Mouse (Mus musculus) urinary bladder, adult 2 months (tissue): ENCODE measurements around the gene Sla2. TPM values are rescaled to one million over a fixed set of nuclear protein-coding genes. Genes with fewer than 3 reads are reported as not detected.
"Not testable (repeated sequence)": the region's sequence is repeated elsewhere in the genome, so short reads cannot be mapped to it uniquely, and the experiment has no call there.

ENCODE experiments used
- DNase-seq: peaks from one replicate; pipeline ENCODE4 v3.0.0; 2022; ENCODE audit warnings: low spot score
- polyA plus RNA-seq: library from polyadenylated mRNA; depleted of rRNA; stranded (reverse); fragments of >200 nt; gene quantifications from 2 replicates; pipeline ENCODE4 v1.2.3, GENCODE M21; 2012; rRNA removed

Gene Sla2
- 0.28 and 0.31 TPM in 2 replicates for polyA plus RNA-seq

DNA sequence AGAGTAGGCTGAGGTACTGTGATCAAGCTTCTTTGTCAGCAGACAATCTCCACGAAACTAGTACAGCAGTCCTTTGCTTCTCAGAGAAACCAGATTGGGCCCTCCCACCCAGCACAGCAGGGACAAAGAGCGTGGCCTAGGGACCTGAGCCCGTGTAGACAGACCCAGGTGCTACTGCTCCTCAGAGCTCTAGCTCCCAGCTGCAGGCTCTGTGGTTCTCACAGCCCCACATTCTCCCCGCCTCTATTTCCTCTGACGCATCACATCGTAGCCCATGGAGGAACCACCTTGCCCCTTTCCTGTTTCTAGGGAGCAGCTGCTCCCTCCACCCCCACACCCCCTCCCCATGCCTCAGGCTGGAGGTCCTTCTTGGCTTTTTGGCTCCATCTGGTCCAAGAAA lies at the start of gene Sla2:
TSS of gene Sla2 (minus strand) at position 176 of the 400 bp plus-strand sequence.
- DNase-seq: no peak

DNA sequence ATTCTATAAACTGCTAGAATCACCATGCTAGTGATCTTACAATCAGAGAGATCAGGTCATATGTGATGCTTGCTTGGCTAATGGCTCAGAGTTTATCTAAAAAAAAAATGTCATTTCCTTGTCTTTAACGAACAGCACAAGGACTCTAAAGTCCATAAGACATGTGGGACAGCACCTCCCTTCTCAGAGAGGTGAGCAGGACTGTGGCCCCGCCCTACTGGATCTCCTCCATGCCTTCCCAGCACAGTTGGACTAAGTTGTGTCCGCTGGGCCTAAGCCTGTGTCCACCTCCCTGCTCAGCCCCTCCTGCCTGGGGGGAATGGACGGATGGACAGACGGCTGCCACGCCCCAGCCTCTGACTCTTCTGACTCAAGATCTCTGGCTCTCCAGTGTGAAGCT lies 48.0 kb upstream of the Sla2 start:
- DNase-seq: no peak

DNA sequence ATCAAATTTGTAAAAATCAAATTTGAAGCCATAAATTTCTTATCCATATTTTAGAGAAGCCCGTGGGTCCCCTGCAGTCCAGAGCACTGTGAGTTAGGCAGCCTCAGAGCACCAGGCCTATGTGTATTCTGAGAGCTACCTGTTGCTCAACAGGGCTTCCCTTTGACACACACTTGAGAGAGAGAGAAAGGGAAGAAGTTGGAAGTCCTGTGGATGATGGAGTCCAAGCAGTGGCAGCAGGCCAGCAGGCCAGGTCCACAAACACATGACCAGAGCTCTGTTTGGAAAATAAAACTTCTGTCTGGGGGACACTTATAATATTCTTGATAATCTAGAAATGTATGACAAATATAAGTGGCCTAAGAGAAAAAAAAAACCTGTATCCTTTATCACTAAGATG lies 46.4 kb upstream of the Sla2 start:
- DNase-seq: no peak

DNA sequence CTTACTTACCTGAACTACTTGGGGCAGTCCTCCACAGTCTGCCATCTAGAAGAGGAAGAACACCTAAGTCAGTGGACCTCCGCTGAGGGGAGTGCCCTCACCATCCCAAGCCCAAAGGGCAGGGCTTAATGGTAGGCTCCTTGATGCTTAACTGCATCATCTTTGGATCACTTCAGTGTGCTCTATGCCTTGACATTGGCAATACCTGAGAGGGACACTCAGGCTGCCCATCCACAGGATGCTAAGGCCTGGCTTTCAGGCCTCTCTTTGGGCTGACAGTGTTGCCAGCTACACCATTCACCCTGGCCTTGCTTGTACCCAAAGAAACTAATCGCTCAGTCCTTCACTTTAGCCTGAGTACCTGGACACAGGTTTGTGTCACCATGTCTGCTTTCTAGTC lies 44.4 kb upstream of the Sla2 start:
- no peak for DNase-seq

DNA sequence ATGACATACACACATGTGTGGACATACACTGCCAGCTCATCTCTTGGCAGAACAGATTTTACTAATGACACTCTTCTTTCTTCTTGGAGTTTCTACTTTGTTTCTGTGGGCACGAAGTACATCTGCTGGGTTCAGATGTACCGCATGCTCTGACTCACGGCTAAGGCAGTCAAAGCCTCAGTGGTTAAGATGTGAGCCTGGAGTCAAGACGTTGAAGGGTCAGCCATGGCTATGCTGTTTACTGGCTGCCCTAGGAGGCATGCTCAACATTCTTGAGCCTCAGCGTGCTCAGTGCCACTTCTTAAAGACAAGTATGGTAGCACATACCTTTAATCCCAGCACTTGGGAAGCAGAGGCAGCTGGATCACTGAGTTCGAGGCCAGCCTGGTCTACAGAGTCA lies 43.6 kb upstream of the Sla2 start:
- DNase-seq: no peak

- no peak for DNase-seq
Observed at GRCm38 (mm10) chr2:156929519-156930120, 42.6 kb upstream of the Sla2 start.

DNA sequence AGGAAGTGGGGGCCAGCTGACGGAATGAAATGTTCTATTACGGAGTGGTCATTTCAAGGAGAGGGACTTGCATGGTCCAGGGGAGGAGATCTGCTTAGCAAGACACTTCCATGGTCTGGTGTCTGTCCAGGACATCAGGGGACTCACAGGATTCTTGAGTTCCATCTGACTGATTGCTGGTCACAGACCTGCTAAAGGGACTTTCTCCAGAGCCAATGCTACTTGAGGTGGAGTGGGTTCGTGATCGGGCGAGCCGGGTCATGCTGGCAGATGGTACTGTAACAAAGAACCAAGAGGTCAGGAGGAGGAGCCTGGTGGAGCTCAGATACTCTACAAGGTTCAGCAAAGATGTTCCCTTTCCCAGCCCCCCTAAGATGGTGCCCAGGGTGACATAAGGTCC lies 41.6 kb upstream of the Sla2 start:
- no peak for DNase-seq

DNA sequence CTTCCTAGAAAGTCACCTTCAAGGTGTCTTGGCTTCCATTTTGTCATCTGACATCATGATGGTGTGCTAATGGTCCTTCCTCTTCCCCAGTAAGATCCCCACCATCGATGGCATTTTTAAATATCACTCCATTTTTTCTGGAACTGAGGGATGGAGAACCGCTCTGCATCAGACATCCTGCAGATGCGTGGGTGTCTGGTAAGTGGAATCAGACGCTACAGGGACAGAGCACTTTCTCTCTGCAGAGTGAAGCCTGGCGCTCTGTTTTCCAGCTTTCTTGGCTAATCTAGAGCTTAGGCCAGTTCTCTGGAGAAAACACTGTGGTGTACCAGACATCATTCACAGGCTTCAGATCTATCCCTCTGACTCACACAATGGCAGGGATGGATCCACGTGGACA lies 40.7 kb upstream of the Sla2 start:
- no peak for DNase-seq

- not testable (repeated sequence) for DNase-seq
Observed at GRCm38 (mm10) chr2:156925611-156926010, 38.6 kb upstream of the Sla2 start.

GRCm38 (mm10) chr2:156925075-156925474 lies 38.1 kb upstream of the Sla2 start:
- not testable (repeated sequence) for DNase-seq

DNA sequence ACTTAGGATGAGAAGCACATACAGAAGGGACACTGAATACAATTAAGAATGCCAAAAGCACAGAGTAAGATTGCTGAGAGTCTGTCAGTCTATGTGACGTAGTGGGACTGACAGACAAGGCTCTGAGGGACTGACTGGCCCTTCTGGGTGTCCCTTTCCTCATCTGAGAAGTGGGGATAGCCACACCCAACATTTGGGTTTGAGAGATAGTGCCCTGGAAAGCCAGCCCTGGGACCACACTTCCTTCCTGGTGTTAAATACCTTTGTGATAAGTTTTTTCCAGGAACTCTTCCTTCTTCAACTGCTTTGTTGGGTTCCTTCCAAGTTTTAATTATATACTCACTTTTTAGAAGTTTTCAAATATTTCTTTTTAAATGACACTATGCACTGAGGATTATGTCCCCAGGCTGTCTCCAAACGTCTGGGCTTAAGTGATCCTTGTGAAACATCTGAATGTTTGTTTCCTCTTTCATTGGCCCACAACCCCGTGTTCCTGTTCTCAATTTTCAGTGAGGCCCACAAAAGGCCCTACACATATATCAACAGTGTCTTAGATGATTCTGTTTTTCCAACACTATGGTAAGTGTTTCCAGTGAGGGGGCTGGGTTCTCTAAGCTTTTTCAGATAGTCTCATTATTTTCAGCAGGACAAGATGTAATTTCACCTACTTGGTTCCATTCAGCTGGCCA lies 37.4 kb upstream of the Sla2 start:
- no peak for DNase-seq

DNA sequence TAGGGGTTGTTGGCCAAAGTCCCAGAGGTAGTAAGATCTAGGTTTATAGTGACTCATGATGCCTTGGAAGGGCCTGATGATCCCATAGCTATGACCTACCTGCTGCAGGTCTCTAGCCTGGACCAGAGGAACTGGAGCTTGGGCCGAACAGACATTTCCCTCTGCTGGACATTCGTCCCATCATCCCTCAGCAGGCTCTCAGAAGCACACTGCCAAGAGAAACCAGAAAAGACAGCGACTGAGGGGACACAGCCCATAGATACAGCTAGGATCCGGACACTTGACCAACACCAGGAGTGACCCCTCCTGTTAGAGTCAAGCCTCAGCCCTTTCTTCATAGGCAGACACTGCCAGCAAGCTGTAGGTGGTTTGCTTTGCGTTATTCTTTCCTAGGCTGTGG lies 36.1 kb upstream of the Sla2 start:
- no peak for DNase-seq

DNA sequence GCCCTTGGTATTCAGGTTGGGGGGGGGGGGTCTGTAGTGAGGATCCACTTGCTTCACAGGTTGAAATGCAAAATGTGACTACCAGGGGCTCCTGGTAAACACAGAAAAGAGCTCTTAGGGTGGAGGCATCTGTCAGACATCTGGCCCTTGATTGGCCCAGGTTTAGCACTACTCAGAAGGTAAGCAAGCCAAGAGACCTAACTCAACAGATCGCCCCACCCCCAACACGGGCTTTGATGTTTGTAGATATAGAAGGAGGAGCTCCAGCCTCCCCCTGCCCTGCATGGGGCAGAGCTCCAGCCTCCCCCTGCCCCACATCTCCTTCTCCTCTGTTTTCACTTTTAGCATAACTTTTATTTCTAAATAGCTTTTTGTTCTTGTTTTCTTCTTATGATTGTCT lies 32.8 kb upstream of the Sla2 start:
- no peak for DNase-seq

- DNase-seq: not testable (repeated sequence)
Observed at GRCm38 (mm10) chr2:156919191-156919590, 32.2 kb upstream of the Sla2 start.

GRCm38 (mm10) chr2:156918562-156918961 lies 31.6 kb upstream of the Sla2 start:
- DNase-seq: no peak

DNA sequence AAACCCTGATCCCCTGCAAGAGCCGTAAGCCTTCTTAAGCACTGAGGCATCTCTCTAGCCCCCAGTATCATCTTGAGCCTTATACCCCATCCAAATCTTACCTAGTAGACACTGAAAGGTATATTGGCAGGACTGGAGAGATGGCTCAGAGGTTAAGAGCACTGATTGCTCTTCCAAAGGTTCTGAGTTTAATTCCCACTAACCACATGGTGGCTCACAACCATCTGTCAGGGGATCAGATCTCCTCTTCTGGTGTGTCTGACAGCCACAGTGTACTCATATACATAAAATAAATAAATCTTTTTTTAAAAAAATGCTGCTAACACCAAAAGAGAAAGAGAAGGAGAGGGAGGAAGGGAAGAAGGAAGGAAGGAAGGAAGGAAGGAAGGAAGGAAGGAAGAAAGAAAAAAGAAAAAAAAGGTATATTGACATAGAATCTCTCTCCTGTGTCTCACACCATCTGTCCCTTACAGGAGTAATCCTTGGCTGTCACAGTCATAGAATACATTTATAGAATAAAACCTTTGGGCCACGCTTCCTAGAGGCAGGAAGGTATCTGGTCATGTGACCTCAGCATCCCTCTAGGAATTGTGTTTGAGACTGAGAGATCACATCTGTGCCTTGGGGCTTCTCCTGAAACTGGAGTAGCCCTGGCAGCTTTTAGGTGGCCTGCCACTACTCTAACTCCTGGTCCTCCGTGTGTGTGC lies 29.6 kb upstream of the Sla2 start:
- no peak for DNase-seq

DNA sequence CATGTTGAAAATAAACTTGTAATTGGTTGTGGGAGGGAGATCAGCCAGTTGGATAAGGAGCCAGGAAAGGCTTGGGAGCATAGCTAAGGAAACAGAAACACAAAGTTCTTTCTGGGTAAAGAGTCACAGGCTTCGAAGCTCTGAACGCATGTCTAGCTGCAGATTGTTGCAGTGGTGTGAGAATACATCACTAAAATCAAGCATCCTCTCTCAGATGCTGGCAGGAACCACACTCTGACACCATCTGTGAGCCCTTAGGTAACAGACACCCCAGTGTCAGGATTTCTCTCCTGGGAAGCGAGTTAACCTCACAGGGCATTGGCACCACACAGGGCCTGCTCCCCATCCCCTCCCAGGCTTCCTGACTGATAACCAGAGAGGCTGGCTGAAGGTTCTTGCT lies 28.6 kb upstream of the Sla2 start:
- DNase-seq: no peak

GRCm38 (mm10) chr2:156913191-156913590 lies 26.2 kb upstream of the Sla2 start:
- no peak for DNase-seq

- not testable (repeated sequence) for DNase-seq
Observed at GRCm38 (mm10) chr2:156905931-156906330, 18.9 kb upstream of the Sla2 start.

DNA sequence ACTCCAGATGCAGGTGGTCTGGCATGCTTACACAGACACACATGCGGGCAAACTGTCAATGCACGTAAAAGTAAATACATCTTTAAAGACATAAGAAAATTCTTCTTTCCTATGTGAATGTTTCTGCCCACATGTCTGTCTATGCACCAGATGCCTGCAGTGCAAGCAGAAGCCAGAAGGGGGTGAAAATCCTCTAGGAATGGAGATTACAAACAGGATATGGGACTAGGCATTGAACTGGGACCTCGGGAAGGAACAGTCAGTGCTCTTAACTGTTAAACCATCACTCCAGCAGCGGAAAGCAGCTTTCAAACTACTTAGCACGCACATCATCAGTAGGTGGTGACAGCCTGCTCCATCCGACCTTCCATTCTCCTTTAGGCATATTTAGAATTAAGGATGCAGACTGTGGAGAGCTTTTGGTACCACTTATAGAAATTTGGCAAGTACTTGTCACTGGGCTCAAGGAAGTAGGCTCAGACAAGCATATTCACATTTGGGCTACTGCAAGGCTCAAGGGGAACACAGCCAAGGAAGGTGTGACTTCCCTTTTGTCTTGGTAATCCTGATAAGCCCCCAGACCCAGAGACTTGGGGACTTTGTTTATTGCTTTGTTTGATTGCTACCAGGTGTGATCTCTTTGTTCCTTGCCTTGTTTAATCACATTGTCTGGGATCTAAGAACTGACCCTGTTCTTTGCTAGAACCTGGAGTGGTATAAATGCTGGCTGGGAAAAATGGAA lies 18.2 kb upstream of the Sla2 start:
- DNase-seq: no peak

DNA sequence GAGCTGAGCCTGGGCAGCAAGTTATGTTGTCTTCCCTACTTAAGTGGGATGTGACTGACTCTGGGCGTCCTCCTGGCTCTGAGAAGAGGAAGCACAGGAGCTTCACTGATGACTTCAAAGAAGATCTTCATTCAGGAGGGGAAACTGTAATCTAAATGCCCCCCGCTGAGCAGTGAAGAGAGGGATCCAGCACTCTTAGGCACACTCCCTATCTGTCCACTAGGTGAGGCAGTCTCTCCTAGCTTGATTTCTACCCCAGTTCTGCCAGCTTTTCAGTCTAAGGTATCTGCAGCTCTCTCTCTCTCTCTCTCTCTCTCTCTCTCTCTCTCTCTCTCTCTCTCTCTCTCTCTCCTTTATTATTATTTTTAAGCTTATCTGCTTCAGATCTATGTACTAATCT lies 16.4 kb upstream of the Sla2 start:
- DNase-seq: no peak

DNA sequence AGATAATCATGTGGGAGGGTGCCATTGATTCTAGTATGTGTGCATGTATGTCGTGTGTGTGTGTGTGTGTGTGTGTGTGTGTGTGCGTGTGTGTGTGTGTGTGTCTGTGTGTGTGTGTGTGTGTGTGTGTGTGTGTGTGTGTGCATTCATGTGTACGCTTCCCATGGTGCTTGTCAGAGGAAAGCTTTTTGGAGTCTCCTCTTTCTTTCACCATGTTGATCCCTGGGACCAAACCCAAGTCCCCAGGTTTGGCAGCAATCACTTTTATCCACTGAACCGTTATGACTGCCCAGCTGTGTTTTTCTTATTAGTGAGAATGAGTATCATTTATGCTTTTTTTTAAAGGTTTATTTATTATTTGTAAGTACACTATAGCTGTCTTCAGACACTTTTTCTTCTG lies 15.4 kb upstream of the Sla2 start:
- not testable (repeated sequence) for DNase-seq
